Mouse (Mus musculus) mouse trophoblast stem cell (cell line): ENCODE measurements around the gene Ccne1.

ENCODE experiments used
- in situ Hi-C, 2 experiments: fragments of 300-500 bp; cut with MseI, MboI; formaldehyde crosslinking; loops; 2 replicates in 1 of 2; 3 replicates in 1 of 2; pipeline ENCODE4 v1.15.1; 2025

The Ccne1 gene

DNA sequence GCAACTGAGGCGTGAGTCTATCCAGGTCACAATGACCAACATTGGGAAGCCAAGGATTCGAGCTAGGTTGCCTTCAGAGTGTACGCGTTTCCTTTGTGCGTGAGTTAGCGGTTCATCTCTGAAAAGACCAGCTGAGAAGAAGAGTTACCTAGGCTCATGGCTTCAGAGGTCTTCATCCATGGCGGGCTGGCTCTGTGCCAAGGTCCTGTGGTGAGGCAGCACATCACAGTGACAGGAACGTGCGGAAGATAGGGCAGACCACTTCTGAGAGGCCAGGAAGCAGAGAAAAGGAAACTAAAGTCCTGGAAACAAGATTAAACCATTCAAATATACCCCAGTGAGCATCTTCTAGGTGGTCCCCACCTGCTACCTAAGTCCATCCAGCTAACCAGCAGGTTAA, 53.1 kb downstream of the Ccne1 start:
- in situ Hi-C loops: loop anchor here in 1 of 2 experiments (10.0 kb wide), 1 partner anchor 91 kb away; no protein-coding TSS in a partner anchor
